Mouse (Mus musculus) megakaryocyte, embryonic 14.5 days (primary cell): Measurements from ENCODE around the gene Nme4.
"Not testable (repeated sequence)": the region's sequence is repeated elsewhere in the genome, so short reads cannot be mapped to it uniquely, and the experiment has no call there.

Source experiments
- FLI1 ChIP-seq: IDR thresholded peaks from 2 replicates; pipeline ENCODE4 v1.6.1; 2012; ENCODE audit warnings: low read length, inconsistent platforms, mixed read lengths
- GATA1 ChIP-seq: IDR thresholded peaks from 3 replicates; pipeline ENCODE4 v1.6.1; 2012; ENCODE audit warnings: mixed read lengths, low read length, inconsistent platforms, borderline replicate concordance

- not testable (repeated sequence) for TF ChIP-seq GATA1, FLI1
Measured at GRCm38 (mm10) chr17:26114461-26114860, 19.1 kb upstream of the Nme4 start.
